Mouse (Mus musculus) stomach, embryonic 15.5 days (tissue): ENCODE measurements at regions not wholly inside any gene's neighbourhood (a gene's known extent, or its start where the extent isn't known, plus 50 kb on each side); places are given as distances from the start of the nearest gene placed in this dataset.
"Not testable (repeated sequence)": the region's sequence is repeated elsewhere in the genome, so short reads cannot be mapped to it uniquely, and the experiment has no call there.

Experiments
- ATAC-seq: fragments of 200-750 bp; cut with Nextera tagmentation; 2 replicates; pipeline ENCODE4 v1.8.0; 2017; ENCODE audit warnings: low read depth, moderate number of reproducible peaks, moderate TSS enrichment; ENCODE audit not compliant: insufficient read depth, low FRiP score
- H3K27ac ChIP-seq: fragments of 300-500 bp; sonication (generic); 2 replicates; pipeline ENCODE4 v1.5.1; 2015; ENCODE audit warnings: mild to moderate bottlenecking, inconsistent platforms
- H3K27me3 ChIP-seq: fragments of 300-500 bp; sonication (generic); replicated peaks from 2 replicates; pipeline ENCODE4 v1.6.1; 2015; ENCODE audit warnings: inconsistent platforms
- H3K36me3 ChIP-seq: fragments of 300-500 bp; sonication (generic); 2 replicates; pipeline ENCODE4 v1.6.1; 2015; ENCODE audit warnings: inconsistent platforms
- H3K4me1 ChIP-seq: fragments of 300-500 bp; sonication (generic); 2 replicates; pipeline ENCODE4 v1.6.1; 2015; ENCODE audit warnings: inconsistent platforms
- H3K4me2 ChIP-seq: fragments of 300-500 bp; sonication (generic); 2 replicates; pipeline ENCODE4 v1.6.1; 2015; ENCODE audit warnings: mild to moderate bottlenecking, inconsistent platforms
- H3K4me3 ChIP-seq: fragments of 300-500 bp; sonication (generic); replicated peaks from 2 replicates; pipeline ENCODE4 v1.5.1; 2015; ENCODE audit warnings: inconsistent platforms
- H3K9ac ChIP-seq: fragments of 300-500 bp; sonication (generic); 2 replicates; pipeline ENCODE4 v1.6.1; 2015; ENCODE audit warnings: inconsistent platforms
- H3K9me3 ChIP-seq: fragments of 300-500 bp; sonication (generic); 2 replicates; pipeline ENCODE4 v1.6.1; 2016; ENCODE audit warnings: inconsistent platforms
- whole genome bisulfite sequencing: fragments of 180-500 bp; shearing (Covaris S2); methylation state at CpG from one replicate; pipeline ENCODE4 v1.1.7; 2015; 5-methylcytosine and 5-hydroxymethylcytosine counted together

- no peak overlapping the region for H3K9ac ChIP-seq
- H3K27ac ChIP-seq, result no peak overlapping the region
- 89% methylated on average over 2 of the region's 2 CpGs for WGBS
- H3K4me1 ChIP-seq, result no peaks in the 10 kb centered on the region
- H3K4me2 ChIP-seq, result no peak overlapping the region
- H3K27me3 ChIP-seq, result no peaks in the 10 kb centered on the region
- H3K9me3 ChIP-seq, result no peaks in the 10 kb centered on the region
- no peak for ATAC-seq
- no peaks in the 10 kb centered on the region for H3K36me3 ChIP-seq
- no peak overlapping the region for H3K4me3 ChIP-seq
Observed at GRCm38 (mm10) chr17:4532126-4532525, 462.0 kb upstream of the Arid1b start.

- Histone ChIP-seq H3K9me3 (no peaks in the 10 kb centered on the region), H3K4me3 (no peak overlapping the region), H3K27me3 (no peaks in the 10 kb centered on the region), H3K4me1 (no peaks in the 10 kb centered on the region), H3K36me3 (no peaks in the 10 kb centered on the region), H3K9ac (no peak overlapping the region), H3K4me2 (no peak overlapping the region), H3K27ac (no peak overlapping the region)
- 72% methylated on average over 2 of the region's 2 CpGs for WGBS
- no peak for ATAC-seq
Observed at GRCm38 (mm10) chr17:4540435-4540834, 453.7 kb upstream of the Arid1b start.

GRCm38 (mm10) chr17:4541020-4541743, 452.9 kb upstream of the Arid1b start:
- WGBS, result 39% methylated on average over 7 of the region's 7 CpGs
- no peak overlapping the region for H3K4me2 ChIP-seq
- no peak overlapping the region for H3K27ac ChIP-seq
- H3K9me3 ChIP-seq, result no peaks in the 10 kb centered on the region
- H3K27me3 ChIP-seq, result no peaks in the 10 kb centered on the region
- no peaks in the 10 kb centered on the region for H3K36me3 ChIP-seq
- no peak overlapping the region for H3K9ac ChIP-seq
- no peaks in the 10 kb centered on the region for H3K4me1 ChIP-seq
- H3K4me3 ChIP-seq, result no peak overlapping the region
- ATAC-seq, result no peak

- no peaks in the 10 kb centered on the region for H3K4me1 ChIP-seq
- no peak overlapping the region for H3K4me2 ChIP-seq
- H3K27me3 ChIP-seq, result no peaks in the 10 kb centered on the region
- no peak overlapping the region for H3K9ac ChIP-seq
- no peaks in the 10 kb centered on the region for H3K9me3 ChIP-seq
- no peak overlapping the region for H3K4me3 ChIP-seq
- no peaks in the 10 kb centered on the region for H3K36me3 ChIP-seq
- WGBS, result 54% methylated on average over 2 of the region's 2 CpGs
- H3K27ac ChIP-seq, result no peak overlapping the region
- no peak for ATAC-seq
Observed at GRCm38 (mm10) chr17:4546579-4546978, 447.6 kb upstream of the Arid1b start.

GRCm38 (mm10) chr17:4553026-4553425, 441.1 kb upstream of the Arid1b start:
- ATAC-seq, H3K4me2 ChIP-seq, H3K4me3 ChIP-seq, H3K9ac ChIP-seq, H3K36me3 ChIP-seq, H3K9me3 ChIP-seq, H3K4me1 ChIP-seq, H3K27me3 ChIP-seq, H3K27ac ChIP-seq: not testable (repeated sequence)
- 82% methylated on average over 4 of the region's 4 CpGs for WGBS

- no peak overlapping the region for H3K27ac ChIP-seq
- WGBS, result 49% methylated on average over 3 of the region's 3 CpGs
- H3K4me2 ChIP-seq, result no peak overlapping the region
- peak; percentile 47 for ATAC-seq
- no peaks in the 10 kb centered on the region; the same call in 1 of the 2 replicates for H3K4me1 ChIP-seq
- H3K9me3 ChIP-seq, result no peaks in the 10 kb centered on the region
- no peak overlapping the region for H3K9ac ChIP-seq
- no peak overlapping the region for H3K4me3 ChIP-seq
- no peaks in the 10 kb centered on the region for H3K27me3 ChIP-seq
- no peaks in the 10 kb centered on the region for H3K36me3 ChIP-seq
Observed at GRCm38 (mm10) chr17:4563641-4564040, 430.5 kb upstream of the Arid1b start.

GRCm38 (mm10) chr17:4576883-4577282, 417.2 kb upstream of the Arid1b start:
- H3K27me3 ChIP-seq, result no peaks in the 10 kb centered on the region
- WGBS, result 43% methylated on average over 5 of the region's 5 CpGs
- no peak overlapping the region for H3K9ac ChIP-seq
- H3K27ac ChIP-seq, result no peak overlapping the region
- H3K4me3 ChIP-seq, result no peak overlapping the region
- no peaks in the 10 kb centered on the region for H3K9me3 ChIP-seq
- H3K4me1 ChIP-seq, result no peaks in the 10 kb centered on the region
- no peak for ATAC-seq
- H3K4me2 ChIP-seq, result no peak overlapping the region
- no peaks in the 10 kb centered on the region for H3K36me3 ChIP-seq

GRCm38 (mm10) chr17:4581851-4582250, 412.3 kb upstream of the Arid1b start:
- H3K27me3 ChIP-seq, result no peaks in the 10 kb centered on the region
- no peaks in the 10 kb centered on the region for H3K4me1 ChIP-seq
- no peaks in the 10 kb centered on the region for H3K9me3 ChIP-seq
- no peak for ATAC-seq
- no peaks in the 10 kb centered on the region for H3K36me3 ChIP-seq
- H3K4me2 ChIP-seq, result no peak overlapping the region
- no peak overlapping the region for H3K9ac ChIP-seq
- H3K27ac ChIP-seq, result no peak overlapping the region
- H3K4me3 ChIP-seq, result no peak overlapping the region
- 89% methylated on average over 11 of the region's 11 CpGs for WGBS

GRCm38 (mm10) chr17:4610481-4610880, 383.7 kb upstream of the Arid1b start:
- no peak overlapping the region for H3K4me3 ChIP-seq
- H3K9me3 ChIP-seq, result no peaks in the 10 kb centered on the region
- no peak for ATAC-seq
- H3K4me1 ChIP-seq, result no peaks in the 10 kb centered on the region
- H3K4me2 ChIP-seq, result no peak overlapping the region
- WGBS, result 72% methylated on average over 8 of the region's 8 CpGs
- no peak overlapping the region for H3K9ac ChIP-seq
- no peak overlapping the region for H3K27ac ChIP-seq
- H3K36me3 ChIP-seq, result no peaks in the 10 kb centered on the region
- H3K27me3 ChIP-seq, result no peaks in the 10 kb centered on the region

- Histone ChIP-seq H3K27ac (no peak overlapping the region), H3K9me3 (no peaks in the 10 kb centered on the region), H3K9ac (no peak overlapping the region), H3K36me3 (no peaks in the 10 kb centered on the region), H3K27me3 (no peaks in the 10 kb centered on the region), H3K4me3 (no peak overlapping the region), H3K4me1 (no peaks in the 10 kb centered on the region), H3K4me2 (no peak overlapping the region)
- ATAC-seq, result no peak
- 86% methylated on average over 5 of the region's 5 CpGs for WGBS
Observed at GRCm38 (mm10) chr17:4610993-4611392, 383.1 kb upstream of the Arid1b start.

GRCm38 (mm10) chr17:4611711-4612110, 382.4 kb upstream of the Arid1b start:
- no peaks in the 10 kb centered on the region for H3K4me1 ChIP-seq
- no peaks in the 10 kb centered on the region for H3K36me3 ChIP-seq
- H3K9me3 ChIP-seq, result no peaks in the 10 kb centered on the region
- no peaks in the 10 kb centered on the region for H3K27me3 ChIP-seq
- WGBS, result 88% methylated on average over 2 of the region's 2 CpGs
- H3K4me2 ChIP-seq, result no peak overlapping the region
- H3K27ac ChIP-seq, result no peak overlapping the region
- no peak overlapping the region for H3K9ac ChIP-seq
- H3K4me3 ChIP-seq, result no peak overlapping the region
- no peak for ATAC-seq

GRCm38 (mm10) chr17:4612136-4612535, 382.0 kb upstream of the Arid1b start:
- no peak overlapping the region for H3K4me2 ChIP-seq
- ATAC-seq, result no peak
- no peaks in the 10 kb centered on the region for H3K36me3 ChIP-seq
- H3K9ac ChIP-seq, result no peak overlapping the region
- H3K4me1 ChIP-seq, result no peaks in the 10 kb centered on the region
- no peaks in the 10 kb centered on the region for H3K9me3 ChIP-seq
- no peak overlapping the region for H3K4me3 ChIP-seq
- no peaks in the 10 kb centered on the region for H3K27me3 ChIP-seq
- no peak overlapping the region for H3K27ac ChIP-seq
- 56% methylated on average over 10 of the region's 10 CpGs for WGBS

GRCm38 (mm10) chr17:4612741-4613140, 381.4 kb upstream of the Arid1b start:
- Histone ChIP-seq H3K9ac (no peak overlapping the region), H3K36me3 (no peaks in the 10 kb centered on the region), H3K27me3 (no peaks in the 10 kb centered on the region), H3K9me3 (no peaks in the 10 kb centered on the region), H3K4me2 (no peak overlapping the region), H3K27ac (no peak overlapping the region), H3K4me3 (no peak overlapping the region), H3K4me1 (no peaks in the 10 kb centered on the region)
- 82% methylated on average over 7 of the region's 7 CpGs for whole genome bisulfite sequencing
- no peak for ATAC-seq
